Mouse (Mus musculus): ENCODE measurements around the gene Gm36245.

Gm36245 gene

GRCm38 (mm10) chr15:77598958-77599357, at the start of gene Gm36245:
Gm36245 (plus strand) TSS chr15:77599258.
- 93% methylated on average over 1 of the region's 1 CpGs for WGBS

GRCm38 (mm10) chr15:77561792-77562191, 37.3 kb upstream of the Gm36245 start, which contains the start of gene 1700025B11Rik:
1700025B11Rik (minus strand) TSS chr15:77561892.

GRCm38 (mm10) chr15:77578801-77579200, 20.3 kb upstream of the Gm36245 start:
- WGBS: 93% methylated on average over 2 of the region's 2 CpGs

DNA sequence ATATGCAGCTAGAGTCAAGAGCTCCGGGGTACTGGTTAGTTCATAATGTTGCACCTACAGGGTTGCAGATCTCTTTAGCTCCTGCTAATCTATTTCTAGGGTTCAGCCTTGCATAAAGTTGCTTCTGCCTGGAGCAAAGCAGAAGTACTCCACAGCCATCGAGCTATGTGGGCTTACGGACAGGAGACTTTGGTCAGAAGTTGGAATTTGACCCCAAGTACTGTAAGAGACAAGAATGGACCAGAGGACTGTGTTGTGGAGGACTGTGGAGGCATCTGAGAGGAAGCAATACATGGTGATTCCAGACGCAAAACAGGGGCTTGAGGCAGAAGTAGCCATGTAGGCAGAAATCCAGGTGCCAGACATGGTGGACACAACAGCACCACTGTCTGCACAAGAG, 19.7 kb upstream of the Gm36245 start:
- 92% methylated on average over 4 of the region's 4 CpGs for WGBS

DNA sequence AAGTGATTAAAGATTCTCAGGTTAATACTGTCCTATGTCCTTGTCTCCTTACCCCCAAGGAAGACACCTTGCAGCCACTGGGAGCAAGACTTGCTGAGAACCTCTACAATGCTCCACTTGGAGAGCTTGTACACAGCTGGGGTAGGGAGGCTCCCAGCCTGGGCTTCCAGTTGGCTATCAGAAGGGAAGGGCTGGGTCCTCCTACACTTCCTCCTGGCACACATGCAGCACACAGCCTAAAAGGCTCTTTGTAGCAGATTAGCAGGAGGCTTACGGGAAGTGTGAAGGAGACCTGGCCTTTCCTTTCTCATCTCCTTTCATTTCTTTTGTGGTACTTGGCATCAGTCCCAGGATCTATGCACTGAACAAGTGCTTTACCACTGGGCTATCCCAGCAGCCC, 17.4 kb upstream of the Gm36245 start:
- WGBS: 20% methylated on average over 1 of the region's 1 CpGs

DNA sequence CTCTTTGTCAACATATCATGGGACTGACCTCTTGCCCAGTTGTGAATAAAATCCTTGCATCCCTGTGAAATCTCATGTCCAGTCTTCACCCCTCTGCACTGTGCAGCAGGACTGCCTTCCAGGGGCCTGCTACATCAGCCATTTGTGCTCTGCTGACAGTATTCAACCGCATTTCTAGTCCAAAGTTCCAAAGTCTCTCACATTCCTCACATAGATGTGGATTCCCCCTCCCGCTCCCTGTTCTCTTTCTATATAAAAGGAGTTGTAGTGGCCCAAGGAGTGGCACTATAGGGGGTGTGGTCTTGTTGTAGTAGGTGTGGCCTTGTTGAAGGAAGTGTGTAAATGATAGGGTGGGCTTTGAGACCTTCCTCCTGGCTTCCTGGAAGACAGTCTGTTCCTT, 8.2 kb upstream of the Gm36245 start:
- WGBS: 90% methylated on average over 2 of the region's 2 CpGs

DNA sequence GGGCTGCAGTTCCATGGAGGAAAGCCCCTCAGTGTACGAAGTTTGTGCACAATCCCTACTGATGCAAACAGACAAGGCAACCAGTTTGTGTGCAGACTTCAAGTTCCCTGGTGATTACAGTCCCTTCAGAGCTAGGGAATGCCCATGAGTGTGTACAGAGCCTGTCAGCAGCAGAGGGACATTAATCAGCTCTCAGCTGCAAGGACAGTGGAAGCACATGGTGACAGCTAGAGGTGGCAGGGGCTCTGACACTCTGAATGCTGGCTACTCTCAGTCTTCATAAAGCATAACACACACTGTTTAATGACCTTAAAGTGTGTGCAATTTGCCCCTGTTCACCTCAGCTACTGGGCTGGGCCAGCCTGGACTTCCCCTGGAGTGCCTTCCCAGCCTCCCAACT, 5.5 kb upstream of the Gm36245 start:
- 84% methylated on average over 1 of the region's 1 CpGs for WGBS

GRCm38 (mm10) chr15:77595961-77596360, 3.1 kb upstream of the Gm36245 start, which contains the start of gene Apol10b:
Apol10b (minus strand) TSS chr15:77596125.
- 67% methylated on average over 5 of the region's 5 CpGs for WGBS

DNA sequence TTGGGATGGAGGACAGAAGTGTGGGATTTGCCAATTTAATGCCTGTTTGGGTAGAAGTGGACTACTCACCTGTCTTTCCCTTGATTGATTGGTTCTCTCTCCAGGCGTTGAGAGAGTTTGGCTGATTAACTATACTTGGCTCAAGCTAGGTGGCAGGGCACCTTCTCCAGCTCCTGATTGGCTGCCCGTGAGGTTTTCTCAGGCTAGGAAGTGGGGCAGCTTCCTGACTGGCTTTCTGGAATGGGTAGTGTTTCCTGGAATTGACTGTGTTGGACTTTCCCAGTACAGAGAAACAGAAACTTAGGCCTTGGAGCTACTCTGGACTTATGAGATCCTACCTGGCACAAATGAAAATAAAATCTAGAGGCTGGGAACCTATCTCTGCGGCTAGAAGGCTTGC, 629 bp upstream of the Gm36245 start:
- 73% methylated on average over 3 of the region's 3 CpGs for WGBS

DNA sequence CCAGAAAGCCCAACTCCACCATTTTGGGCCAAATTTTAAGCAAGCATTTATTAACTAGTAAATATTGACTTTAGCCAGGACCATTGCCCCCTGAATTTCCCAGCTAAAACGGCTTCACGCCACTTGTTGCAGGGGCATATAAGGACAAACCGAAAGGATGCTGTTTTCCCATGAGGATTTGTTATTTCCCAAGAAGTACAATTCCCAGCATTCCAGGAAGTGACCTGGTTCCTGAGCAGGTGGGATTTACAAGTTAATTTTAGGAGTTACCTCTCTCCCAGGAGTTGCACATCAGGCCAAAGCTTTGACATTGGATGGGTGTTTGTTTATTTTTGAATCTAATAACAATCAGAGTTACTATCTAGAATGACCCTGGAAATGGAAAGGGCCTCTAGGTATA, 7.0 kb downstream of the Gm36245 start:
- 86% methylated on average over 3 of the region's 3 CpGs for WGBS

GRCm38 (mm10) chr15:77624710-77625109, 25.7 kb downstream of the Gm36245 start:
- 89% methylated on average over 1 of the region's 1 CpGs for WGBS

DNA sequence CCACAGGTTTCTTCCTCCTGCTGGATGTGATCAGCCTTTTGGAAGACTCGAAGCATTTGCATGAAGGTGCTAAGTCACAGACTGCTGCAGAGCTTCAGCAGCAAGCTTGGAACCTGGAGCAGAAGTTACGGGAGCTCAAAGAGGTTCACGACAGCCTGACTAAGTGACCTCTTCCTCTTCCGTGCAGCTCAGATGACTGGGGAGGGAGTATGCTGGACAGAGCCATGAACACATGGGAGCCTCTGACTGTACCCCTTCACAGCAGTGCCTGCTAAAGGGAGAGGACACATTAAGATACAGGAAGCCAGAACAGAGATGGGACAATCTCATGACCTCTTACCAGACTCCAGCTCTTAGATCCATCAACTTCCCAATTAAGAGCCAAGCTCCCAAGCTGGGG, 27.4 kb downstream of the Gm36245 start:
- WGBS: 93% methylated on average over 4 of the region's 4 CpGs

DNA sequence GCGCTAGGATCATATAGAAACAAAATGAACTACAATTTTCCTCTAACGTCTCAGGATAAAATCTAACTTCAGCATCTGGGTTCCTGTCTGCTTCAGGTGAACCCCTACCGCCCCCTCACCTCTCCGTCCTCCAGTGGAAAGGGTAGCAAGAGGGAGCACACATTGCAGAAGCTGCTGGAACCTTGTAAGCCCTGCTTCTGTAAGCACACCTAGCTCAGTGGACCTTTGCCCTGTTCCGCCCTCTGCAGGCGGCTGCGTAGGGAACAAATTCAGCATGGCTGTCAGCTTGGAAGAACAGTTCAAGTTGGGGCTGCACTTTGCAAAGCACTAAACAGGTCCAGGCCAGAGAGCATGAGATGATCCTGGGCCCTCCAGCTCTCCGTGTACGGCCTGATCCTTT, 29.6 kb downstream of the Gm36245 start:
- WGBS: 76% methylated on average over 9 of the region's 9 CpGs

DNA sequence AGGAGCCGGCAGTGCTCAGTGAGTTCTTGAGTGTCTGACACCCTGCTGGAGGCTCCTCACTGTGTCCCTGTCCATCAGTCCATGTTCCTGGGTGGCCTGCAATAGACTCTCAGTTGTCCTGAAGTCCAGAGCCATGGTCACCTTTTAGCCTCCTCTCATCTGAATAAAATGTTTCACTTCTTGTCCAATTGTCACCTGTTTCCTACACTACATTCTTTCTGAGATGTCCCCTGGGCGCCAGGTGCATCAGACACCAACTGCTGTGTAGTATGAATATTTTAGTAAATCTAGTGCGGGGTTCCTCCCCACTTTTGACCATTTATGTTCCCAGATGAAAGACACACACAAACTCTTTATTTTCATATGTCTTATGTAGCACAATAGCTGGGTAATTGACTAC, 30.8 kb downstream of the Gm36245 start:
- 80% methylated on average over 3 of the region's 3 CpGs for WGBS

DNA sequence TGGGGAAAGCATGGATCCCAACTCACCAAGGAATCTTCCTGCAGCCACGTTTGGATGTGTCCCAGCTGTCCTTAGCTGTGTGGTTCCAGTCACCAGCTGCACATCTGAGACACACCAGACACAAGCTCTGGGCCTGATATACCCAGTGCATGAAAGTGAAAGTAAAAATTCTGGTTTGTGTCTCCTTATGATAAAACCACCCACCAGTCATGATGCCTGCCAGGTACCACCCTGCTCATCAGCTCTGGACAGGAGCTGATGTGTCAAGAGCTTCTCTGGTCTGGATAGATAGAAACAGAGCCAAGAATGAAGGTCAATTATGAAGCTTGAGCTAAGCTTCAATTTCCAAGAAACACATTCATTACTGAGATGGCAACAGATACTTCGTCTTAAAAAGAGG, 44.1 kb downstream of the Gm36245 start, which contains the start of gene Apol11b:
Apol11b (minus strand) TSS at position 111 of the 400 bp plus-strand sequence.
- 74% methylated on average over 2 of the region's 2 CpGs for WGBS
